Comparison of ENCODE assay signal across 25 mouse cellular contexts in the genomic region with DNA sequence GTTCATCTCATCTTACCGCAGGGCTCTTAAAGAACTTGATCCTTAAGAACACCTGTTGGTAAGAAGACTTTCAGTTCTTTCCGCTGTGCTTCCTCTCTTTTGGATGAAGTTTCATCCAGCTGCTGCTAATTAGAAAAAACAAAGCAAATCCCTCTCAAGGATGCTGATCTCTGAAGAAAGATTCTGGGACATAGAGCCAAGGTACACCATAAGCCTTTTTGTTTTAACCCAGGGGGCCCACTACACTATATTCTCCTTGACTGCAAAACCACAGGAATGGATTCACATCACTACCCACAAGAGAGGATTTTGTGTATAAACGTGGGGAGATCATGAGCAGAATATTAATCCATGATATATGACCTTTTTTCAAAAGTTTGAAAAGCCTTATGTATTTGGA.
"Had no signal": no experiment of that assay in that cellular context is flagged by ENCODE, and none has a peak within 500 bp of the region (broad histone marks: within the 10 kb centered on the region; RNA-seq: fewer than 3 reads in every experiment).

No protein-coding gene starts in this region.

- DNase-seq: gastrocnemius, postnatal 14 days; gastrocnemius, postnatal 36 days; heart, adult 11 months; heart, adult 2 months; heart, postnatal 14 days; heart, postnatal 36 days; kidney, adult 11 months; kidney, adult 2 months; kidney, adult 9 months; kidney, postnatal 14 days; layer of hippocampus, adult 9-11 months; layer of hippocampus, postnatal 36 days; left cerebral cortex, postnatal 4 days; lung, adult 18-20 months had no signal

- H3K9me3 ChIP-seq: heart, embryonic 15.5 days; hindbrain, embryonic 13.5 days; hindbrain, embryonic 15.5 days; limb, embryonic 12.5 days; limb, embryonic 15.5 days; liver, embryonic 12.5 days had no signal

- H3K27ac ChIP-seq: heart, adult 2 months; heart, embryonic 13.5 days; heart, embryonic 15.5 days; hindbrain, embryonic 13.5 days; hindbrain, embryonic 15.5 days; hindbrain, postnatal 0 days; limb, embryonic 12.5 days; limb, embryonic 15.5 days; liver, embryonic 12.5 days; liver, embryonic 14.5 days had no signal

- H3K9ac ChIP-seq: heart, embryonic 13.5 days; heart, embryonic 15.5 days; hindbrain, embryonic 13.5 days; hindbrain, embryonic 15.5 days; limb, embryonic 12.5 days; limb, embryonic 15.5 days; liver, embryonic 12.5 days; liver, embryonic 14.5 days had no signal

- H3K4me3 ChIP-seq: heart, adult 2 months; heart, embryonic 13.5 days; heart, embryonic 15.5 days; hindbrain, embryonic 13.5 days; hindbrain, embryonic 15.5 days; limb, embryonic 12.5 days; limb, embryonic 15.5 days; liver, embryonic 12.5 days had no signal

- H3K4me1 ChIP-seq: heart, embryonic 13.5 days; heart, embryonic 15.5 days; hindbrain, embryonic 13.5 days; hindbrain, embryonic 15.5 days; limb, embryonic 12.5 days; limb, embryonic 15.5 days; liver, embryonic 12.5 days had no signal

- ATAC-seq: hindbrain, postnatal 0 days; intestine, embryonic 16.5 days; liver, embryonic 12.5 days had no signal

- H3K36me3 ChIP-seq: heart, embryonic 13.5 days; heart, embryonic 15.5 days; hindbrain, embryonic 13.5 days; hindbrain, embryonic 15.5 days; limb, embryonic 12.5 days; limb, embryonic 15.5 days; liver, embryonic 12.5 days had no signal

- H3K27me3 ChIP-seq: heart, embryonic 13.5 days; heart, embryonic 15.5 days; hindbrain, embryonic 13.5 days; hindbrain, embryonic 15.5 days; limb, embryonic 12.5 days; limb, embryonic 15.5 days; liver, embryonic 12.5 days had no signal

- H3K4me2 ChIP-seq: heart, embryonic 11.5 days; heart, embryonic 13.5 days; heart, embryonic 15.5 days; hindbrain, embryonic 13.5 days; hindbrain, embryonic 15.5 days; limb, embryonic 12.5 days; limb, embryonic 15.5 days; liver, embryonic 12.5 days had no signal
